Mouse (Mus musculus) ES-E14 (cell line): Measurements from ENCODE around the gene Mllt11. TPM values are rescaled to one million over a fixed set of nuclear protein-coding genes. Genes with fewer than 3 reads are reported as not detected.
A peak's percentile ranks its signal among the peaks of the same experiment; 100 is the strongest.

ENCODE experiments used
- DNase-seq: peaks from one replicate; pipeline ENCODE4 v3.0.0-alpha.2; 2013; ENCODE audit warnings: low read depth, low spot score
- H3K27ac ChIP-seq: 2 replicates; pipeline ENCODE4 v1.5.1; 2012; ENCODE audit warnings: low read depth, mild to moderate bottlenecking, low read length, moderate library complexity, mixed read lengths; ENCODE audit not compliant: poor library complexity, insufficient read depth, severe bottlenecking
- H3K36me3 ChIP-seq: 2 replicates; pipeline ENCODE4 v1.6.1; 2012; ENCODE audit warnings: mild to moderate bottlenecking, low read length, moderate library complexity, mixed read lengths; ENCODE audit not compliant: control insufficient read depth, poor library complexity, insufficient read depth, severe bottlenecking
- H3K4me1 ChIP-seq, 2 experiments: fragments of 150-350 bp in 1 of 2; sonication (generic) in 1 of 2; 2 replicates each; pipeline ENCODE4 v1.6.1; 2012; ENCODE audit warnings: low read length in 2 of 2, mild to moderate bottlenecking in 1 of 2, mixed read lengths in 1 of 2; ENCODE audit not compliant: control insufficient read depth in 2 of 2, insufficient read depth in 2 of 2, poor library complexity in 1 of 2
- H3K4me3 ChIP-seq, 2 experiments: fragments of 150-350 bp in 1 of 2; sonication (generic) in 1 of 2; 2 replicates each; pipeline ENCODE4 v1.5.1; 2012; ENCODE audit warnings: low read length in 2 of 2, low read depth in 1 of 2, mild to moderate bottlenecking in 1 of 2, mixed read lengths in 1 of 2; ENCODE audit not compliant: insufficient read depth in 1 of 2, poor library complexity in 1 of 2, severe bottlenecking in 1 of 2
- H3K9ac ChIP-seq: 2 replicates; pipeline ENCODE4 v1.6.1; 2012; ENCODE audit warnings: low read depth, mild to moderate bottlenecking, low read length, mixed read lengths; ENCODE audit not compliant: poor library complexity, insufficient read depth, severe bottlenecking
- H3K9me3 ChIP-seq: fragments of 150-350 bp; sonication (generic); 2 replicates; pipeline ENCODE4 v1.6.1; 2012; ENCODE audit warnings: low read depth, mild to moderate bottlenecking, low read length; ENCODE audit not compliant: control insufficient read depth, insufficient read depth
- CHD2 ChIP-seq: IDR thresholded peaks from 2 replicates; pipeline ENCODE4 v1.6.1; 2014; ENCODE audit warnings: mild to moderate bottlenecking, low read depth, low read length, inconsistent platforms
- HCFC1 ChIP-seq: IDR thresholded peaks from 2 replicates; pipeline ENCODE4 v1.6.1; 2012; ENCODE audit warnings: low read length, inconsistent platforms, borderline replicate concordance; ENCODE audit not compliant: insufficient read depth
- MAFK ChIP-seq: IDR thresholded peaks from 2 replicates; pipeline ENCODE4 v1.6.1; 2014; ENCODE audit warnings: mild to moderate bottlenecking, low read depth, low read length, inconsistent platforms; ENCODE audit not compliant: insufficient read depth
- ZC3H11A ChIP-seq: IDR thresholded peaks from 2 replicates; pipeline ENCODE4 v1.6.1; 2012; ENCODE audit warnings: low read depth, mild to moderate bottlenecking, inconsistent platforms, low read length, borderline replicate concordance
- ZNF384 ChIP-seq: IDR thresholded peaks from 2 replicates; pipeline ENCODE4 v1.6.1; 2012; ENCODE audit warnings: low read depth, low read length, inconsistent platforms
- in situ Hi-C, 2 experiments: fragments of 600-800 bp; cut with MboI; formaldehyde crosslinking; loops; one replicate each; pipeline ENCODE4 v1.15.1; 2025; ENCODE audit warnings: low sequenced_read_pairs in 2 of 2, inconsistent platforms in 1 of 2; ENCODE audit not compliant: unreplicated experiment in 2 of 2
- total RNA-seq: library from RNA; depleted of rRNA; stranded (reverse); fragments of 300-350 nt; gene quantifications from 2 replicates; pipeline ENCODE4 v1.2.3, GENCODE M21; 2012

Gene Mllt11
- total RNA-seq, 1 experiment: 10.1 TPM

- Histone ChIP-seq H3K4me1 (peaks cover 0 to 11% of the 10 kb centered on the region in 2 experiments; a peak in 3 of 4 replicates), H3K9me3 (no peaks in the 10 kb centered on the region), H3K36me3 (peaks cover 8% of the 10 kb centered on the region; the same call in 1 of the 2 replicates), H3K9ac (peak within 1 kb of the TSS; percentile 58), H3K27ac (no peak within 1 kb of the TSS), H3K4me3 (peak within 1 kb of the TSS; percentile 34 to 51)
- DNase-seq: no peak
- in situ Hi-C loops: no loop called here
- no peak for TF ChIP-seq HCFC1
- no peak for TF ChIP-seq CHD2
- no peak for TF ChIP-seq ZC3H11A
- no peak for TF ChIP-seq ZNF384
- TF ChIP-seq MAFK: no peak
Observed at GRCm38 (mm10) chr3:95241498-95241897, 9.5 kb upstream of the Mllt11 start, which contains the start of gene Gm128. Gm128 (minus strand) TSS chr3:95241598.

DNA sequence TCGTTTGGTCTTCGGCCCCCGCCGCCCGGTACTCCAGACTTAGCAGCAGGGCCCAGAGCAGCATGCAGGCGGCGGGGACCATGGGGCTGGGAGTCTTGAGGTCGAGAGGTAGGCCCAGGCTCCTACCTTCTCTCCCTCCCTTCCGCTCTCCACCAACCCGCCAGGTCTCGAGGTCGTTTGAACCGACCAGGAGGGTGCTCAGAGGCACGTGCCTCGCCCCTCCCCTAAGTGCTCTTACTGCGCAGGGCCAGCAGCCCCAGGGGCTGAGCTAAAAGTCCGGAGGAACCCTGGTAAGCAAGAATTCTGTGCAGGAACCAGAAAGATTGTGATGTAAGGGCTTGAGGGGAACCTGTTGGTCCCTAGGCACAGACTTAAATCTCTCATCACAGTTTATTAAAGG, 8.9 kb upstream of the Mllt11 start:
- in situ Hi-C loops: no loop called here
- Histone ChIP-seq H3K36me3 (peaks cover 13% of the 10 kb centered on the region; the same call in 1 of the 2 replicates), H3K9ac (peak overlapping the region; percentile 58), H3K4me3 (peak overlapping the region; percentile 34 to 51), H3K4me1 (peaks cover 0 to 13% of the 10 kb centered on the region in 2 experiments; a peak in 3 of 4 replicates), H3K9me3 (no peaks in the 10 kb centered on the region), H3K27ac (no peak overlapping the region)
- TF ChIP-seq ZC3H11A (no peak), CHD2 (no peak), MAFK (no peak), ZNF384 (no peak), HCFC1 (no peak)
- no peak for DNase-seq

- no peak overlapping the region for H3K9ac ChIP-seq
- H3K9me3 ChIP-seq: no peaks in the 10 kb centered on the region
- in situ Hi-C loops: no loop called here
- TF ChIP-seq HCFC1 (no peak), ZC3H11A (no peak), CHD2 (no peak), MAFK (no peak), ZNF384 (no peak)
- H3K36me3 ChIP-seq: peaks cover 21% of the 10 kb centered on the region
- no peak overlapping the region for H3K27ac ChIP-seq
- H3K4me3 ChIP-seq: peak overlapping the region in 1 of 2 experiments; percentile 51; a peak in 2 of 4 replicates
- peaks cover 0 to 19% of the 10 kb centered on the region in 2 experiments; a peak in 3 of 4 replicates for H3K4me1 ChIP-seq
- DNase-seq: no peak
Observed at GRCm38 (mm10) chr3:95239971-95240370, 8.0 kb upstream of the Mllt11 start.

DNA sequence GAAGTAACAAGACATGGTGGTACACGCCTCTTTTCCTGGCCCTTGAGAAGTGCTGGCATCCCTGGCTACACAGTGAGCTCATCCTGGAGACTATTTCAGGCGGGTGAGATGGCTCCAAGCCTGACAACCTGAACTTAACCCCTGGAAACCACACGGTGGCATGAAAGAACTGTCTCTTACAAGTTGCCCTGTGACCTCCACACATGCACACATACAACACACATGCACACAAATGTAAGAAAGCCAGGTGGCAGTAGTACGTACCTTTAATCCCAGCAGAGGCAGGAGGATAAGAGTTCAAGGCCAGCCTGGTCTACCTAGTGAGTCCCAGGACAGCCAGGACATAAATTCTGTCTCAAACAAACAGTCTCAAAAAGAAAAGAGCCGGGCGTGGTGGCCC, 7.1 kb upstream of the Mllt11 start:
- Histone ChIP-seq H3K9ac (no peak overlapping the region), H3K27ac (no peak overlapping the region), H3K4me1 (peaks cover 0 to 24% of the 10 kb centered on the region in 2 experiments; a peak in 3 of 4 replicates), H3K36me3 (peaks cover 26% of the 10 kb centered on the region), H3K9me3 (no peaks in the 10 kb centered on the region), H3K4me3 (no peak overlapping the region)
- no peak for DNase-seq
- in situ Hi-C loops: no loop called here
- TF ChIP-seq ZNF384 (no peak), MAFK (no peak), ZC3H11A (no peak), HCFC1 (no peak), CHD2 (no peak)

DNA sequence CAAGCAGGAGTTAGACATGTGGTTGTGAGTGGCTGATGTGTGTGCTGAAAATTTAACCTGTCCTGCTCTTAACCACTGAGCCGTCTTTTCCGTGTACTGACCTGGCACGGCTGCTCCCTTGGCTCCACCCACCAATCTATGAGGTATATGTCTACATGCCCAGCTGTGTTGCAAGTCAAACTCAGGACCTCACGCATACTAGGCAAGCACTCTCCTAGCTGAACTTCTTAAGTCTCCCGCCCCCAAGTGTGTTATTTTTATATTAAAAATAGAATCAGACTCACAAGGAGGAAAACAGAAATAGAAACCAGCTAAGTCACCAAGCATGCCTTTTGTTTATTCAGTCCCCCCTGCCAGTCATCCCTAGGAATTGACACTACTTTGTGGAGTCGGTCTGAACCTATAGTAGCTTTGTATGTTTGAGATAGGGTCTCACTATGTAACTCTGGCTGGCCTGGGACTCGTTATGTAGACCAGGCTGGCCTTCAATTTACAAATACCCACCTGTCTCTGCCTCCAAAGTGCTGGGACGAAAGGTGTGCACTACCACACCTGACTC, 5.6 kb upstream of the Mllt11 start:
- TF ChIP-seq HCFC1 (no peak), ZC3H11A (no peak), ZNF384 (no peak), MAFK (no peak), CHD2 (no peak)
- no peak for DNase-seq
- in situ Hi-C loops: no loop called here
- Histone ChIP-seq H3K9ac (no peak overlapping the region), H3K9me3 (no peaks in the 10 kb centered on the region), H3K4me3 (no peak overlapping the region), H3K4me1 (peaks cover 4 to 35% of the 10 kb centered on the region in 2 experiments), H3K36me3 (peaks cover 35% of the 10 kb centered on the region), H3K27ac (no peak overlapping the region)
